Mouse (Mus musculus) G1E (cell line): ENCODE data around the gene Dach1.

Source experiments
- CTCF ChIP-seq: IDR thresholded peaks from 2 replicates; pipeline ENCODE4 v1.5.1; 2012; ENCODE audit warnings: low read depth, low read length, inconsistent platforms, mixed read lengths
- GATA1 ChIP-seq: IDR thresholded peaks from 2 replicates; pipeline ENCODE4 v1.6.1; 2012; ENCODE audit warnings: borderline replicate concordance, low read length, inconsistent platforms, mixed read lengths
- GATA2 ChIP-seq: IDR thresholded peaks from 2 replicates; pipeline ENCODE4 v1.6.1; 2012; ENCODE audit warnings: low read depth, low read length, inconsistent platforms, borderline replicate concordance
- POLR2AphosphoS5 ChIP-seq: IDR thresholded peaks from 2 replicates; pipeline ENCODE4 v1.6.1; 2012; ENCODE audit warnings: low read depth, low read length, inconsistent platforms; ENCODE audit not compliant: insufficient replicate concordance
- TAL1 ChIP-seq: conservative IDR thresholded peaks from 2 replicates; pipeline ENCODE4 v1.6.1; 2012; ENCODE audit warnings: low read depth, low read length, inconsistent platforms, mixed read lengths

DNA sequence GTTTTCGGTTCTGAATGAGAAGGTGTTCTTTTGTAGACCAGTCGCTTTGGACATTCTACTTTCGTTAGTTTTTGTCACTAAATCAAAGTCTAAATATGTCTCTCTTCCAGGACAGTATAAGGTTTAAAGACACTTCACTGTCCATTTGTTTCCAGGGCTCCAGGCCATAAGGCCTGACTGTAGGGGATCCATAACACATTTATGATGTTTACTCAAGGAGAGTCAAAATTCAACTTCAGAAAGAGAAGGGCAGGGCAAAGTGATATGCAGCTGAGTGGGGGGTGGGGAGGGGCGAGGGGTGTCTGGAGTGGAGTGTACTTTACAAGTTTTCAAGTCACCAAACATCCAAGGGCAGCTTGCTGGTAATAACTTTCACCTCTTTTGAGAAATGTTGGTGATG is 146.0 kb downstream of the Dach1 start:
- no peak for TF ChIP-seq CTCF
- no peak for TF ChIP-seq TAL1
- no peak for TF ChIP-seq GATA1
- no peak for TF ChIP-seq POLR2AphosphoS5
- TF ChIP-seq GATA2: no peak
